Comparison of ENCODE assay signal across 8 mouse cellular contexts in genomic region chr12:91326104-91326503, GRCm38 (mm10). TPM values are rescaled to one million over a fixed set of nuclear protein-coding genes. Genes with fewer than 3 reads are reported as not detected.
DNase-seq lines count a peak whose midpoint lies in the region; ATAC-seq lines count a peak whose summit lies in the region.
"Had no signal": no experiment of that assay in that cellular context is flagged by ENCODE, and none has a peak within 500 bp of the region (broad histone marks: within the 10 kb centered on the region; RNA-seq: fewer than 3 reads in every experiment).

No protein-coding gene starts in this region.

- no peak overlapping the region for H3K9ac ChIP-seq in kidney, embryonic 16.5 days (replicated peaks; ENCODE audit: low read length)

- no peaks in the 10 kb centered on the region for H3K27me3 ChIP-seq in kidney, embryonic 16.5 days (ENCODE audit: insufficient read depth, low read length)
- H3K27me3 ChIP-seq in splenic B cell, adult 2 months (ENCODE audit: control insufficient read depth, insufficient read depth, low read length, poor library complexity, severe bottlenecking), result no peaks in the 10 kb centered on the region

- no peak overlapping the region for H3K27ac ChIP-seq in kidney, embryonic 16.5 days (ENCODE audit: low read length)

- no peak overlapping the region for H3K4me2 ChIP-seq in kidney, embryonic 16.5 days (replicated peaks; ENCODE audit: low read depth, low read length)

- DNase-seq in ovary, postnatal 14 days (ENCODE audit: low spot score), result peak; percentile 42
- DNase-seq in ovary, postnatal 36 days (ENCODE audit: low spot score), result no peak
- DNase-seq in R1 (ENCODE audit: low read depth, low spot score), result peak; percentile 50
- peak; percentile 28 to 70 for DNase-seq in cerebellum, postnatal 25 days
- DNase-seq in lung, postnatal 10 days, result peak; percentile 55
- peak; percentile 54 for DNase-seq in splenic B cell, adult 2 months (ENCODE audit: low read depth, low spot score)

- ATAC-seq in kidney, embryonic 16.5 days (ENCODE audit: low FRiP score, low TSS enrichment), result 0 out of 2 replicates have a peak, but pooled peaks have one; percentile 42

- no peak overlapping the region for H3K4me3 ChIP-seq in kidney, embryonic 16.5 days (ENCODE audit: low read length)
- H3K4me3 ChIP-seq: erythroblast, embryonic 14.5 days had no signal

- no peaks in the 10 kb centered on the region for H3K36me3 ChIP-seq in kidney, embryonic 16.5 days (ENCODE audit: insufficient read depth, low read length)
- H3K36me3 ChIP-seq in splenic B cell, adult 2 months (ENCODE audit: control insufficient read depth, insufficient read depth, low read length, poor library complexity, severe bottlenecking), result 0 out of 2 replicates have a peak, but pooled peaks cover 2% of the 10 kb centered on the region

- H3K4me1 ChIP-seq in kidney, embryonic 16.5 days (ENCODE audit: insufficient read depth, low read length), result no peaks in the 10 kb centered on the region

- H3K9me3 ChIP-seq in kidney, embryonic 16.5 days (ENCODE audit: low read length), result no peaks in the 10 kb centered on the region

- WGBS in kidney, embryonic 16.5 days, result 58% methylated on average over 6 of the region's 6 CpGs

RNA-seq across cellular contexts. Expression of gene Cep128, which starts 58.1 kb away (rescaled TPM):
- polyA plus RNA-seq in kidney, embryonic 16.5 days (2015; fragmentation: Nextera tagmentation; extraction: Ambion mirVana), result 7.2 and 9.3 TPM in 2 replicates

RNA-seq across cellular contexts. Expression of gene Tshr, which starts 58.3 kb away (rescaled TPM):
- polyA plus RNA-seq in kidney, embryonic 16.5 days (2015; fragmentation: Nextera tagmentation; extraction: Ambion mirVana), result 0.81 and 1.0 TPM in 2 replicates
- polyA plus RNA-seq: erythroblast, embryonic 14.5 days had no signal
